8 mouse cellular contexts compared by ENCODE assay signal in genomic region chr10:80695801-80696501, GRCm38 (mm10). TPM values are rescaled to one million over a fixed set of nuclear protein-coding genes. Genes with fewer than 3 reads are reported as not detected.
DNase-seq lines count a peak whose midpoint lies in the region; ATAC-seq and TF ChIP-seq lines count a peak whose summit lies in the region.

No protein-coding gene starts in this region.

- DNase-seq in kidney, adult 8-10 months: no peak
- DNase-seq in stomach, postnatal 0 days (ENCODE audit: low spot score): no peak
- DNase-seq in midbrain, embryonic 14.5 days: no peak
- DNase-seq in adrenal gland, postnatal 14 days: no peak

- TF ChIP-seq CTCF in bone marrow macrophage, adult 2 months (IDR thresholded peaks at IDR 0.05; ENCODE audit: low read depth, low read length): no peak
- TF ChIP-seq CTCF in stomach, postnatal 0 days (IDR thresholded peaks at IDR 0.05; ENCODE audit: low read depth): no peak

- WGBS in kidney, embryonic 16.5 days: 65% methylated on average over 10 of the region's 10 CpGs
- WGBS in liver, embryonic 15.5 days (ENCODE audit: insufficient replicate concordance): 34% methylated on average over 10 of the region's 10 CpGs
- WGBS in stomach, postnatal 0 days: 50% methylated on average over 10 of the region's 10 CpGs
- 76% methylated on average over 10 of the region's 10 CpGs for WGBS in midbrain, embryonic 14.5 days
- WGBS in forebrain, embryonic 15.5 days: 71% methylated on average over 10 of the region's 10 CpGs

- ATAC-seq in kidney, embryonic 16.5 days (ENCODE audit: low FRiP score, low TSS enrichment): no peak
- no peak for ATAC-seq in liver, embryonic 15.5 days (ENCODE audit: insufficient read depth)
- ATAC-seq in stomach, postnatal 0 days (ENCODE audit: low FRiP score, low TSS enrichment): no peak
- no peak for ATAC-seq in midbrain, embryonic 14.5 days (ENCODE audit: low FRiP score, low TSS enrichment)
- ATAC-seq in forebrain, embryonic 15.5 days (replicated peaks): no peak

- peak overlapping the region; percentile 78 for H3K27ac ChIP-seq in kidney, embryonic 16.5 days (ENCODE audit: low read length)
- peak overlapping the region; percentile 97 for H3K27ac ChIP-seq in bone marrow macrophage, adult 2 months (ENCODE audit: insufficient read depth, low read depth, low read length)
- peak overlapping the region; percentile 76 for H3K27ac ChIP-seq in liver, embryonic 15.5 days (replicated peaks)
- H3K27ac ChIP-seq in stomach, postnatal 0 days (replicated peaks): peak overlapping the region; percentile 53
- no peak overlapping the region for H3K27ac ChIP-seq in midbrain, embryonic 14.5 days (replicated peaks; ENCODE audit: low read depth, low read length)
- no peak overlapping the region for H3K27ac ChIP-seq in forebrain, embryonic 15.5 days (replicated peaks)

- no peak for TF ChIP-seq EP300 in stomach, postnatal 0 days (optimal IDR thresholded peaks at IDR 0.05)

- H3K36me3 ChIP-seq in kidney, embryonic 16.5 days (ENCODE audit: insufficient read depth, low read length): 0 out of 2 replicates have a peak, but pooled peaks cover under 1% of the 10 kb centered on the region
- H3K36me3 ChIP-seq in liver, embryonic 15.5 days (replicated peaks): peaks cover 30% of the 10 kb centered on the region
- H3K36me3 ChIP-seq in stomach, postnatal 0 days (ENCODE audit: control insufficient read depth, insufficient read depth, low read length): peaks cover 4% of the 10 kb centered on the region; the same call in 1 of the 2 replicates
- H3K36me3 ChIP-seq in midbrain, embryonic 14.5 days (ENCODE audit: control insufficient read depth, insufficient read depth, low read length): peaks cover 26% of the 10 kb centered on the region
- H3K36me3 ChIP-seq in forebrain, embryonic 15.5 days: peaks cover 8% of the 10 kb centered on the region

- peaks cover 40% of the 10 kb centered on the region for H3K4me1 ChIP-seq in kidney, embryonic 16.5 days (ENCODE audit: insufficient read depth, low read length)
- peaks cover 71% of the 10 kb centered on the region for H3K4me1 ChIP-seq in bone marrow macrophage, adult 2 months (ENCODE audit: control insufficient read depth, insufficient read depth, low read length)
- peaks cover 100% of the 10 kb centered on the region for H3K4me1 ChIP-seq in liver, embryonic 15.5 days (replicated peaks)
- peaks cover 4% of the 10 kb centered on the region for H3K4me1 ChIP-seq in stomach, postnatal 0 days (replicated peaks; ENCODE audit: control insufficient read depth, insufficient read depth)
- H3K4me1 ChIP-seq in midbrain, embryonic 14.5 days (ENCODE audit: control insufficient read depth, insufficient read depth, low read length): peaks cover 13% of the 10 kb centered on the region
- H3K4me1 ChIP-seq in forebrain, embryonic 15.5 days: peaks cover 24% of the 10 kb centered on the region

- H3K4me3 ChIP-seq in kidney, embryonic 16.5 days (ENCODE audit: low read length): no peak overlapping the region
- H3K4me3 ChIP-seq in bone marrow macrophage, adult 2 months (ENCODE audit: insufficient read depth, low read length): peak overlapping the region; percentile 7; the same call in 1 of the 2 replicates
- H3K4me3 ChIP-seq in liver, embryonic 15.5 days (replicated peaks): no peak overlapping the region
- H3K4me3 ChIP-seq in stomach, postnatal 0 days (ENCODE audit: low read depth, low read length): no peak overlapping the region
- H3K4me3 ChIP-seq in midbrain, embryonic 14.5 days (replicated peaks; ENCODE audit: low read depth, low read length): no peak overlapping the region
- no peak overlapping the region for H3K4me3 ChIP-seq in forebrain, embryonic 15.5 days

- H3K4me2 ChIP-seq in kidney, embryonic 16.5 days (replicated peaks; ENCODE audit: low read depth, low read length): no peak overlapping the region
- peak overlapping the region; percentile 43 for H3K4me2 ChIP-seq in liver, embryonic 15.5 days
- no peak overlapping the region for H3K4me2 ChIP-seq in stomach, postnatal 0 days (replicated peaks; ENCODE audit: low read depth)
- H3K4me2 ChIP-seq in midbrain, embryonic 14.5 days (ENCODE audit: low read length): no peak overlapping the region
- no peak overlapping the region for H3K4me2 ChIP-seq in forebrain, embryonic 15.5 days (replicated peaks)

- H3K27me3 ChIP-seq in kidney, embryonic 16.5 days (ENCODE audit: insufficient read depth, low read length): no peaks in the 10 kb centered on the region
- no peaks in the 10 kb centered on the region for H3K27me3 ChIP-seq in liver, embryonic 15.5 days
- no peaks in the 10 kb centered on the region for H3K27me3 ChIP-seq in stomach, postnatal 0 days (ENCODE audit: control insufficient read depth, insufficient read depth, low read length)
- no peaks in the 10 kb centered on the region for H3K27me3 ChIP-seq in midbrain, embryonic 14.5 days (ENCODE audit: control insufficient read depth, insufficient read depth, low read length)
- H3K27me3 ChIP-seq in forebrain, embryonic 15.5 days: no peaks in the 10 kb centered on the region

- no peak for TF ChIP-seq POLR2A in bone marrow macrophage, adult 2 months (IDR thresholded peaks at IDR 0.05; ENCODE audit: borderline replicate concordance, low read depth, low read length)

- no peaks in the 10 kb centered on the region for H3K9me3 ChIP-seq in kidney, embryonic 16.5 days (ENCODE audit: low read length)
- no peaks in the 10 kb centered on the region for H3K9me3 ChIP-seq in liver, embryonic 15.5 days (replicated peaks)
- no peaks in the 10 kb centered on the region for H3K9me3 ChIP-seq in stomach, postnatal 0 days (ENCODE audit: control insufficient read depth, low read length)
- H3K9me3 ChIP-seq in midbrain, embryonic 14.5 days (ENCODE audit: control insufficient read depth, low read length): no peaks in the 10 kb centered on the region
- no peaks in the 10 kb centered on the region for H3K9me3 ChIP-seq in forebrain, embryonic 15.5 days

- H3K9ac ChIP-seq in kidney, embryonic 16.5 days (replicated peaks; ENCODE audit: low read length): 0 out of 2 replicates have a peak overlapping the region, but pooled peaks have one; percentile 6
- H3K9ac ChIP-seq in liver, embryonic 15.5 days: 0 out of 2 replicates have a peak overlapping the region, but pooled peaks have one; percentile 16
- H3K9ac ChIP-seq in stomach, postnatal 0 days (ENCODE audit: low read length): 0 out of 2 replicates have a peak overlapping the region, but pooled peaks have one; percentile 41
- H3K9ac ChIP-seq in midbrain, embryonic 14.5 days (replicated peaks; ENCODE audit: low read length): no peak overlapping the region; the same call in 1 of the 2 replicates
- no peak overlapping the region for H3K9ac ChIP-seq in forebrain, embryonic 15.5 days (replicated peaks)

RNA-seq across cellular contexts. Expression of gene Mob3a, which starts 5.8 kb away (rescaled TPM):
- polyA plus RNA-seq in kidney, embryonic 16.5 days (2015; fragmentation: Nextera tagmentation; extraction: Ambion mirVana): 43.1 and 43.2 TPM in 2 replicates
- 53.3 and 53.8 TPM in 2 replicates for polyA plus RNA-seq in bone marrow macrophage, adult 2 months (2012; ENCODE audit: insufficient read depth, insufficient read length, missing spikeins)
- 28.0 and 31.6 TPM in 2 replicates for polyA plus RNA-seq in liver, embryonic 15.5 days (2015; fragmentation: Nextera tagmentation; extraction: Ambion mirVana)
- 22.9 and 23.9 TPM in 2 replicates for polyA plus RNA-seq in stomach, postnatal 0 days (2015; fragmentation: Nextera tagmentation; extraction: Ambion mirVana)
- polyA plus RNA-seq in midbrain, embryonic 14.5 days (2014; fragmentation: Nextera tagmentation; extraction: Ambion mirVana): 45.2 and 47.3 TPM in 2 replicates
- 52.6 and 55.1 TPM in 2 replicates for polyA plus RNA-seq in forebrain, embryonic 15.5 days (2015; fragmentation: Nextera tagmentation; extraction: Ambion mirVana)
- total RNA-seq in adrenal gland, postnatal 14 days (2021): 12.8 and 24.1 TPM in 2 replicates

RNA-seq across cellular contexts. Expression of gene Izumo4, which starts 6.0 kb away (rescaled TPM):
- polyA plus RNA-seq in kidney, embryonic 16.5 days (2015; fragmentation: Nextera tagmentation; extraction: Ambion mirVana): 23.3 and 23.8 TPM in 2 replicates
- polyA plus RNA-seq in bone marrow macrophage, adult 2 months (2012; ENCODE audit: insufficient read depth, insufficient read length, missing spikeins): 11.0 and 25.2 TPM in 2 replicates
- polyA plus RNA-seq in liver, embryonic 15.5 days (2015; fragmentation: Nextera tagmentation; extraction: Ambion mirVana): 7.1 and 8.1 TPM in 2 replicates
- 14.8 and 18.0 TPM in 2 replicates for polyA plus RNA-seq in stomach, postnatal 0 days (2015; fragmentation: Nextera tagmentation; extraction: Ambion mirVana)
- polyA plus RNA-seq in midbrain, embryonic 14.5 days (2014; fragmentation: Nextera tagmentation; extraction: Ambion mirVana): 22.4 and 25.1 TPM in 2 replicates
- 33.4 and 35.2 TPM in 2 replicates for polyA plus RNA-seq in forebrain, embryonic 15.5 days (2015; fragmentation: Nextera tagmentation; extraction: Ambion mirVana)
- total RNA-seq in adrenal gland, postnatal 14 days (2021): 12.1 and 12.6 TPM in 2 replicates

RNA-seq across cellular contexts. Expression of gene Mknk2, which starts 18.0 kb away (rescaled TPM):
- 71.1 and 108 TPM in 2 replicates for polyA plus RNA-seq in kidney, embryonic 16.5 days (2015; fragmentation: Nextera tagmentation; extraction: Ambion mirVana)
- 107 and 117 TPM in 2 replicates for polyA plus RNA-seq in bone marrow macrophage, adult 2 months (2012; ENCODE audit: insufficient read depth, insufficient read length, missing spikeins)
- 74.9 and 84.6 TPM in 2 replicates for polyA plus RNA-seq in liver, embryonic 15.5 days (2015; fragmentation: Nextera tagmentation; extraction: Ambion mirVana)
- 55.2 and 61.7 TPM in 2 replicates for polyA plus RNA-seq in stomach, postnatal 0 days (2015; fragmentation: Nextera tagmentation; extraction: Ambion mirVana)
- polyA plus RNA-seq in midbrain, embryonic 14.5 days (2014; fragmentation: Nextera tagmentation; extraction: Ambion mirVana): 46.7 and 54.2 TPM in 2 replicates
- 60.9 and 64.8 TPM in 2 replicates for polyA plus RNA-seq in forebrain, embryonic 15.5 days (2015; fragmentation: Nextera tagmentation; extraction: Ambion mirVana)
- 224 and 226 TPM in 2 replicates for total RNA-seq in adrenal gland, postnatal 14 days (2021)

RNA-seq across cellular contexts. Expression of gene Btbd2, which starts 39.1 kb away (rescaled TPM):
- 21.0 and 74.8 TPM in 2 replicates for polyA plus RNA-seq in kidney, embryonic 16.5 days (2015; fragmentation: Nextera tagmentation; extraction: Ambion mirVana)
- 20.9 and 22.7 TPM in 2 replicates for polyA plus RNA-seq in bone marrow macrophage, adult 2 months (2012; ENCODE audit: insufficient read depth, insufficient read length, missing spikeins)
- polyA plus RNA-seq in liver, embryonic 15.5 days (2015; fragmentation: Nextera tagmentation; extraction: Ambion mirVana): 14.4 and 15.9 TPM in 2 replicates
- 28.3 and 30.0 TPM in 2 replicates for polyA plus RNA-seq in stomach, postnatal 0 days (2015; fragmentation: Nextera tagmentation; extraction: Ambion mirVana)
- polyA plus RNA-seq in midbrain, embryonic 14.5 days (2014; fragmentation: Nextera tagmentation; extraction: Ambion mirVana): 80.1 and 88.8 TPM in 2 replicates
- 83.4 and 87.5 TPM in 2 replicates for polyA plus RNA-seq in forebrain, embryonic 15.5 days (2015; fragmentation: Nextera tagmentation; extraction: Ambion mirVana)
- 53.5 and 58.0 TPM in 2 replicates for total RNA-seq in adrenal gland, postnatal 14 days (2021)

RNA-seq across cellular contexts. Expression of gene Ap3d1, which starts 46.1 kb away (rescaled TPM):
- polyA plus RNA-seq in kidney, embryonic 16.5 days (2015; fragmentation: Nextera tagmentation; extraction: Ambion mirVana): 67.7 and 68.8 TPM in 2 replicates
- 121 and 129 TPM in 2 replicates for polyA plus RNA-seq in bone marrow macrophage, adult 2 months (2012; ENCODE audit: insufficient read depth, insufficient read length, missing spikeins)
- 20.2 and 21.8 TPM in 2 replicates for polyA plus RNA-seq in liver, embryonic 15.5 days (2015; fragmentation: Nextera tagmentation; extraction: Ambion mirVana)
- 38.7 and 42.7 TPM in 2 replicates for polyA plus RNA-seq in stomach, postnatal 0 days (2015; fragmentation: Nextera tagmentation; extraction: Ambion mirVana)
- polyA plus RNA-seq in midbrain, embryonic 14.5 days (2014; fragmentation: Nextera tagmentation; extraction: Ambion mirVana): 106 and 116 TPM in 2 replicates
- polyA plus RNA-seq in forebrain, embryonic 15.5 days (2015; fragmentation: Nextera tagmentation; extraction: Ambion mirVana): 98.9 and 103 TPM in 2 replicates
- 80.3 and 85.6 TPM in 2 replicates for total RNA-seq in adrenal gland, postnatal 14 days (2021)

Comparison
In these comparisons a context has a peak if more than half of its experiments do, and no peak if none do; other contexts are left out.
1. H3K27ac ChIP-seq: peak in kidney, embryonic 16.5 days (single experiment), bone marrow macrophage, adult 2 months (single experiment), liver, embryonic 15.5 days (single experiment) and stomach, postnatal 0 days (single experiment); none in midbrain, embryonic 14.5 days (single experiment) and forebrain, embryonic 15.5 days (single experiment).
2. H3K9ac ChIP-seq: peak in kidney, embryonic 16.5 days (single experiment), liver, embryonic 15.5 days (single experiment) and stomach, postnatal 0 days (single experiment); none in midbrain, embryonic 14.5 days (single experiment) and forebrain, embryonic 15.5 days (single experiment).